Mouse (Mus musculus) lung, embryonic 16.5 days (tissue): ENCODE data around the gene Hdac4. TPM values are rescaled to one million over a fixed set of nuclear protein-coding genes. Genes with fewer than 3 reads are reported as not detected.

Source experiments
- ATAC-seq: fragments of 200-750 bp; cut with Nextera tagmentation; 2 replicates; pipeline ENCODE4 v1.8.0; 2017; ENCODE audit warnings: low read depth, mild to moderate bottlenecking, moderate library complexity
- H3K27ac ChIP-seq: fragments of 300-500 bp; sonication (generic); 2 replicates; pipeline ENCODE4 v1.5.1; 2014; ENCODE audit warnings: mild to moderate bottlenecking, control low read depth, low read length
- H3K27me3 ChIP-seq: fragments of 300-500 bp; sonication (generic); 2 replicates; pipeline ENCODE4 v1.6.1; 2014; ENCODE audit warnings: low read depth, low read length, mixed read lengths; ENCODE audit not compliant: control insufficient read depth, insufficient read depth
- H3K36me3 ChIP-seq: fragments of 300-500 bp; sonication (generic); 2 replicates; pipeline ENCODE4 v1.6.1; 2014; ENCODE audit warnings: low read length; ENCODE audit not compliant: control insufficient read depth, insufficient read depth
- H3K4me1 ChIP-seq: fragments of 300-500 bp; sonication (generic); replicated peaks from 2 replicates; pipeline ENCODE4 v1.6.1; 2014; ENCODE audit warnings: low read length, mixed read lengths; ENCODE audit not compliant: control insufficient read depth, insufficient read depth
- H3K4me2 ChIP-seq: fragments of 300-500 bp; sonication (generic); 2 replicates; pipeline ENCODE4 v1.6.1; 2014; ENCODE audit warnings: low read depth, low read length, control low read depth
- H3K4me3 ChIP-seq: fragments of 300-500 bp; sonication (generic); 2 replicates; pipeline ENCODE4 v1.5.1; 2014; ENCODE audit warnings: mild to moderate bottlenecking, low read length, control low read depth
- H3K9ac ChIP-seq: fragments of 300-500 bp; sonication (generic); 2 replicates; pipeline ENCODE4 v1.6.1; 2014; ENCODE audit warnings: low read length, control low read depth
- H3K9me3 ChIP-seq: fragments of 300-500 bp; sonication (generic); 2 replicates; pipeline ENCODE4 v1.6.1; 2016; ENCODE audit warnings: low read length; ENCODE audit not compliant: control insufficient read depth
- WGBS: fragments of 180-500 bp; shearing (Covaris S2); extraction: QIAGEN DNeasy Blood & Tissue Kit; methylation state at CpG from one replicate; pipeline ENCODE4 v1.1.7; 2014; 5-methylcytosine and 5-hydroxymethylcytosine counted together
- polyA plus RNA-seq: library from polyadenylated mRNA; unstranded; fragments of >200 nt; fragmentation: Nextera tagmentation; extraction: Ambion mirVana; gene quantifications from 2 replicates; pipeline ENCODE4 v1.2.1, GENCODE M21; 2015

The Hdac4 gene
- polyA plus RNA-seq, 1 experiment from 2014 or later: 15.6 TPM

GRCm38 (mm10) chr1:91952912-91953311, 242.6 kb downstream of the Hdac4 start:
- Histone ChIP-seq H3K9ac (no peak overlapping the region), H3K27me3 (no peaks in the 10 kb centered on the region), H3K27ac (no peak overlapping the region), H3K4me2 (no peak overlapping the region), H3K4me1 (no peaks in the 10 kb centered on the region), H3K9me3 (no peaks in the 10 kb centered on the region), H3K4me3 (no peak overlapping the region), H3K36me3 (0 out of 2 replicates have a peak, but pooled peaks cover 8% of the 10 kb centered on the region)
- WGBS: 73% methylated on average over 6 of the region's 6 CpGs
- ATAC-seq: no peak

- no peak overlapping the region for H3K9ac ChIP-seq
- no peak overlapping the region for H3K4me2 ChIP-seq
- WGBS: 93% methylated on average over 7 of the region's 7 CpGs
- peaks cover 2% of the 10 kb centered on the region; the same call in 1 of the 2 replicates for H3K36me3 ChIP-seq
- H3K4me1 ChIP-seq: no peaks in the 10 kb centered on the region
- H3K4me3 ChIP-seq: no peak overlapping the region
- no peak overlapping the region for H3K27ac ChIP-seq
- no peaks in the 10 kb centered on the region for H3K27me3 ChIP-seq
- ATAC-seq: no peak
- no peaks in the 10 kb centered on the region for H3K9me3 ChIP-seq
These were observed 248.1 kb downstream of the Hdac4 start for GRCm38 (mm10) chr1:91947441-91947840.

DNA sequence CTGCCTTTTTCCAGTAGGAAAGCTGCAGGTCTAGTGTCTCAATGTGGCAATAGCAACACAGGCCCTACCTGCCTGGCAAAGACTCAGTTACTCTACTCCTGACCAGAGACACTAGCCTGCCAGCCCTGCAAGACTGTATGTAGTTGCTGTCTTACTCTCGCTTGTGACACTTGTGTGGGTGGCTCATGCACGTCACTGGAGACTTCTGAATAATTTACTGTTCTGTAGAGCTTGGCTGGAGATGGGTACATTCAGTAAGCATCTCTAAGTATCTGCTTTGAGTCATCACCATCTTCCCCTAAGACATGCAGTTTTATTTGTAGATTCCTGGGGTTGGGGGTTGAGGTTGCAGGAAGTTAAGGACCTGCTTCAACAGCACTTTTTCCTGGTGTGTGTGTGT, 252.9 kb downstream of the Hdac4 start:
- peaks cover 6% of the 10 kb centered on the region; the same call in 1 of the 2 replicates for H3K36me3 ChIP-seq
- WGBS: 95% methylated on average over 2 of the region's 2 CpGs
- H3K4me2 ChIP-seq: no peak overlapping the region
- no peak overlapping the region for H3K27ac ChIP-seq
- no peaks in the 10 kb centered on the region for H3K4me1 ChIP-seq
- H3K9me3 ChIP-seq: no peaks in the 10 kb centered on the region
- H3K4me3 ChIP-seq: no peak overlapping the region
- no peak for ATAC-seq
- H3K9ac ChIP-seq: no peak overlapping the region
- no peaks in the 10 kb centered on the region for H3K27me3 ChIP-seq

- Histone ChIP-seq H3K36me3 (peaks cover 6% of the 10 kb centered on the region; the same call in 1 of the 2 replicates), H3K4me2 (no peak overlapping the region), H3K4me3 (no peak overlapping the region), H3K27ac (no peak overlapping the region), H3K9ac (no peak overlapping the region), H3K27me3 (no peaks in the 10 kb centered on the region), H3K4me1 (no peaks in the 10 kb centered on the region), H3K9me3 (no peaks in the 10 kb centered on the region)
- 44% methylated on average over 3 of the region's 3 CpGs for WGBS
- ATAC-seq: no peak
These were observed 253.5 kb downstream of the Hdac4 start for GRCm38 (mm10) chr1:91942031-91942430.

DNA sequence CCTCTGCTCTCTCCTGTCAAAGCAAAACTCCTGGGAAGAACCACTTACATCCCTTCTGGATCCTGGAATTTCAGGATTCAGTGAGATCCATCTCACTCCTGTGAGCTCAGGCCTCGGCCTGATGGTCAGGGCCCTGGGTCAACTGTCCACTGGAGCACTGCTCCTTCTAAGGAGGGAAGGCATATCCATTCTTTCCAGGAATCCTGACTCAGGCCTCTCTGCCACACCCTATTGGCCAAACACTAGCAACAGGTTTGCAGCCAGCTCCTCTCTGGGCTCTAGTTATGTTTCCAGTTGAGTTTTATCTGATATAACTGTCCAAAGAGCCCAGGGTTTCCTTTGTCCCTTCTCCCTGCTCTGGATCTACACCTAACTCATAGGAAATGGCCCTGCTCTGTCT, 254.4 kb downstream of the Hdac4 start:
- Histone ChIP-seq H3K4me2 (no peak overlapping the region), H3K4me1 (no peaks in the 10 kb centered on the region), H3K27ac (no peak overlapping the region), H3K9me3 (no peaks in the 10 kb centered on the region), H3K9ac (no peak overlapping the region), H3K4me3 (no peak overlapping the region), H3K36me3 (peaks cover 6% of the 10 kb centered on the region; the same call in 1 of the 2 replicates), H3K27me3 (no peaks in the 10 kb centered on the region)
- no peak for ATAC-seq
- 91% methylated on average over 1 of the region's 1 CpGs for WGBS

DNA sequence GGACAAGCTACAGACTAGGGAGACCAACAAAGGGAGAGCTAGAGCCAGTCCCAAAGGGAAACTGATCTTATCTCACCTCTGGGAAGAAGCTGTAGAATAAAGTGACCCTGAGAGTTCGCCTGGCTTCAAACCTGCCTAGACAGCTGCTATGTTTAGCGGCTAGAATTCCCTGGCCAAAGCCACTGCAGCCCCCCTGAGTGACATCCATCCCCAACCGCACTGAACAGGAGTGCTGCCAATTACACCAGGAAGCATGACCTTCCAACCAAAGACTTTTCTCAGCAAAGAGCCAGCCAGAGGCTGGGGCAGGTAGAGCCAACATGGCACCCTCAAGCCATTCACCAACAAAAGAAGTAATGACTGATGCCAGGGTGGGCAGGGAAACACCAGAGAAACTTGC, 260.3 kb downstream of the Hdac4 start:
- Histone ChIP-seq H3K27ac (no peak overlapping the region), H3K4me2 (no peak overlapping the region), H3K4me3 (no peak overlapping the region), H3K4me1 (peaks cover 5% of the 10 kb centered on the region; the same call in 1 of the 2 replicates), H3K9ac (no peak overlapping the region), H3K27me3 (no peaks in the 10 kb centered on the region), H3K36me3 (peaks cover 5% of the 10 kb centered on the region), H3K9me3 (no peaks in the 10 kb centered on the region)
- no peak for ATAC-seq
- WGBS: 80% methylated on average over 3 of the region's 3 CpGs

DNA sequence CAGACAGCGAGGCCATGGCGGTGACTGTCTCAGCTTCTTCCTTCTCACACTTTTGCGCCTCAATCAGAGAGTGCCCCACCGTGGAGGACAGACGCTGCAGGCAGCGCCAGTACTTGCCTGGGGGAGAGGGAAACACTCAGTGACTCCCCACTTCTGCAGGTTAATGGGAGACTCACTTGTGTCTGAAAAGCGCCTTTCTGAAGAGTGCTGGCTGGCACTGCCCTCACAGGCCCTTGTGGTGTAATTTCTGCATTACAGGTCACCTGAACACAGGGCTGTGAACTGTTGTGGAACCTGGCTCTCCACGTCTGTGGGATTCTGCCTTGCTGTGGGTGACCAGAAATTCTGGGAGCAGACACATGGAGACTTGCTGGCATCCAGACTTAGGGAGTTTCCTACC, 261.8 kb downstream of the Hdac4 start:
- Histone ChIP-seq H3K27ac (no peak overlapping the region), H3K4me2 (no peak overlapping the region), H3K27me3 (no peaks in the 10 kb centered on the region), H3K4me3 (no peak overlapping the region), H3K9me3 (no peaks in the 10 kb centered on the region), H3K36me3 (peaks cover 5% of the 10 kb centered on the region), H3K9ac (no peak overlapping the region), H3K4me1 (peaks cover 10% of the 10 kb centered on the region; the same call in 1 of the 2 replicates)
- peak; percentile 16 for ATAC-seq
- 77% methylated on average over 8 of the region's 8 CpGs for WGBS

DNA sequence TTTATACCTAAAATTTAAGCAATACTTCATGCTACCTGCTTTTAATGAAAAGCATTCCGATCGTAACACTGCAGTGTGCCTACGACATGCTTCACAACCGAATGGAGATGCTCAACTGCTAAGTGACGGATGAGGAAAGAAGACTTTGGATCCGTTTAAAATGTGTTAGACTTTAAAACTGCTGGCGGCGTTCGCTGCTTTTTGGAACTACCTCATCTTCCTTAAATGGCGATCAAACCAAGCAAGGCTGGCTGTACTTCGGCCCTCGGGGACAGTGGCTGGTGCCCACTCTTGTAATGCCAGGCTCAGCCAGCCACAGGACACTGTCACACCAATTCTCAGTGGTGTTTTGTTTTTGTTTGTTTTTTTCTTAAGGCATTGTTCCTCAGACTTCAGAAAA, 263.3 kb downstream of the Hdac4 start:
- WGBS: 85% methylated on average over 12 of the region's 12 CpGs
- H3K27me3 ChIP-seq: no peaks in the 10 kb centered on the region
- no peak overlapping the region for H3K4me3 ChIP-seq

GRCm38 (mm10) chr1:91931786-91932185, 263.7 kb downstream of the Hdac4 start:
- Histone ChIP-seq H3K9ac (no peak overlapping the region), H3K27me3 (no peaks in the 10 kb centered on the region), H3K4me1 (peaks cover 16% of the 10 kb centered on the region; the same call in 1 of the 2 replicates), H3K4me2 (no peak overlapping the region), H3K36me3 (peaks cover 5% of the 10 kb centered on the region; the same call in 1 of the 2 replicates), H3K9me3 (no peaks in the 10 kb centered on the region), H3K4me3 (no peak overlapping the region), H3K27ac (no peak overlapping the region; the same call in 1 of the 2 replicates)
- 65% methylated on average over 3 of the region's 3 CpGs for WGBS
- no peak for ATAC-seq

More for the DNA sequence above, 263.3 kb downstream of the Hdac4 start:
- Histone ChIP-seq H3K27ac (no peak overlapping the region), H3K36me3 (peaks cover 5% of the 10 kb centered on the region; the same call in 1 of the 2 replicates), H3K9me3 (no peaks in the 10 kb centered on the region), H3K4me2 (no peak overlapping the region), H3K9ac (no peak overlapping the region), H3K4me1 (peaks cover 16% of the 10 kb centered on the region; the same call in 1 of the 2 replicates)
- ATAC-seq: no peak

DNA sequence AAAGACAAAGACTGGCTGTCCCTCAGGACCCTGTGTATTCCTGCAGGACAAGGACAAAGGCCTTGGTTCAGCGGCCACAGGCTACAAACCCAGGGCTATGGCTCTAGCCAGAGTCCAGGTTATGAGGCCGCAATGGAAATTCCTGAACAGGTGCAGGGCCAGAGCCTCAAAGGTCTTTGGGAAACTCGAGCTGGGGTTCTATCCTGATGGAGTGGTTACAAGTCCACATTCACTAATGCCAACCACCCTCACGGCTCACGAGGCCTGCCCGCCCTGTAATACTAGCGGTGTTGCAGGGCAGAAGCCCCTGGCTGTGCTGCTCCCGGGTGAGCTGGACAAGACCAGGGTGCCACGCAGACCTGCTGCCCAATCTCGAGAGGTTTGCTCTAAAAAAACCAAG, 264.3 kb downstream of the Hdac4 start:
- peaks cover 5% of the 10 kb centered on the region; the same call in 1 of the 2 replicates for H3K36me3 ChIP-seq
- ATAC-seq: no peak

More for the DNA sequence above, 264.3 kb downstream of the Hdac4 start:
- H3K9me3 ChIP-seq: no peaks in the 10 kb centered on the region
- H3K4me1 ChIP-seq: peaks cover 16% of the 10 kb centered on the region; the same call in 1 of the 2 replicates
- no peak overlapping the region for H3K4me2 ChIP-seq
- WGBS: 87% methylated on average over 10 of the region's 10 CpGs
- H3K27ac ChIP-seq: no peak overlapping the region
- no peaks in the 10 kb centered on the region for H3K27me3 ChIP-seq
- H3K9ac ChIP-seq: no peak overlapping the region
- no peak overlapping the region for H3K4me3 ChIP-seq
